8 mouse cellular contexts compared by ENCODE assay signal in genomic region chr8:64692651-64693201, GRCm38 (mm10). TPM values are rescaled to one million over a fixed set of nuclear protein-coding genes. Genes with fewer than 3 reads are reported as not detected.
DNase-seq lines count a peak whose midpoint lies in the region; ATAC-seq and TF ChIP-seq lines count a peak whose summit lies in the region.

Gene Cpe, minus strand, starts transcription at chr8:64693054.

- peak; percentile 86 for TF ChIP-seq CTCF in layer of hippocampus, adult 2 months (conservative IDR thresholded peaks at IDR 0.05)
- TF ChIP-seq CTCF in liver, postnatal 0 days (IDR thresholded peaks at IDR 0.05; ENCODE audit: low read depth), result peak; percentile 47
- peak; percentile 79 for TF ChIP-seq CTCF in olfactory bulb, adult 2 months (IDR thresholded peaks at IDR 0.05; ENCODE audit: insufficient read depth, low read depth, low read length)

- peak; percentile 97 to 98 for ATAC-seq in hematopoietic stem cell, adult 5-6 weeks (replicated peaks in 1 of 2; ENCODE audit: insufficient read depth in 1 of 2, low FRiP score in 2 of 2, low TSS enrichment in 1 of 2, low read depth in 1 of 2, poor library complexity in 2 of 2, severe bottlenecking in 2 of 2)
- ATAC-seq in liver, postnatal 0 days, result peak; percentile 84

- no peak for TF ChIP-seq EP300 in liver, postnatal 0 days (IDR thresholded peaks at IDR 0.05; ENCODE audit: low read depth)

- peak within 1 kb of the TSS; percentile 99 for H3K27ac ChIP-seq in layer of hippocampus, adult 2 months
- H3K27ac ChIP-seq in liver, postnatal 0 days (ENCODE audit: low read depth), result no peak within 1 kb of the TSS
- H3K27ac ChIP-seq in olfactory bulb, adult 2 months (ENCODE audit: insufficient read depth, low read depth, low read length), result peak within 1 kb of the TSS; percentile 98

- DNase-seq in NIH3T3 (ENCODE audit: low read depth), result peak; percentile 91
- DNase-seq in cerebellum, adult 9-11 months, result peak; percentile 94
- peak; percentile 80 to 89 for DNase-seq in frontal cortex, postnatal 10 days (ENCODE audit: low spot score in 2 of 2)
- DNase-seq in layer of hippocampus, adult 2 months (ENCODE audit: low spot score in 2 of 2), result peak; percentile 88 to 91
- peak; percentile 73 for DNase-seq in liver, postnatal 0 days
- peak; percentile 44 for DNase-seq in thymus, postnatal 14 days

- H3K4me1 ChIP-seq in liver, postnatal 0 days (ENCODE audit: insufficient read depth), result no peaks in the 10 kb centered on the region
- H3K4me1 ChIP-seq in olfactory bulb, adult 2 months (ENCODE audit: control insufficient read depth, insufficient read depth, low read length), result peaks cover 3% of the 10 kb centered on the region; the same call in 1 of the 2 replicates

- no peaks in the 10 kb centered on the region for H3K9me3 ChIP-seq in liver, postnatal 0 days (ENCODE audit: low read length)

- H3K9ac ChIP-seq in liver, postnatal 0 days (replicated peaks), result no peak within 1 kb of the TSS

- peak within 1 kb of the TSS; percentile 71 for H3K4me2 ChIP-seq in liver, postnatal 0 days (ENCODE audit: low read depth, low read length)

- 1% methylated on average over 54 of the region's 54 CpGs for WGBS in liver, postnatal 0 days (ENCODE audit: insufficient replicate concordance)
- under 1% methylated on average over 54 of the region's 54 CpGs for WGBS in olfactory bulb, adult 2 months

- peaks cover 27% of the 10 kb centered on the region for H3K27me3 ChIP-seq in liver, postnatal 0 days (ENCODE audit: insufficient read depth, low read length)

- no peaks in the 10 kb centered on the region for H3K36me3 ChIP-seq in liver, postnatal 0 days (replicated peaks; ENCODE audit: insufficient read depth, low read length)

- peak within 1 kb of the TSS; percentile 93 for H3K4me3 ChIP-seq in layer of hippocampus, adult 2 months
- peak within 1 kb of the TSS; percentile 39 for H3K4me3 ChIP-seq in liver, postnatal 0 days (ENCODE audit: low read depth, low read length)
- H3K4me3 ChIP-seq in olfactory bulb, adult 2 months (ENCODE audit: insufficient read depth, low read depth, low read length), result peak within 1 kb of the TSS; percentile 97

- peak; percentile 84 for TF ChIP-seq POLR2A in olfactory bulb, adult 2 months (IDR thresholded peaks at IDR 0.05; ENCODE audit: insufficient read depth, low read depth, low read length)

RNA-seq across cellular contexts. Expression of gene Cpe, which starts in this region (rescaled TPM):
- total RNA-seq in hematopoietic stem cell, adult 5-6 weeks (2017), result 1.3 TPM in 1 of 2 replicates, not detected in the other
- total RNA-seq in layer of hippocampus, adult 2 months (2021), result 1,000 to 10,000 TPM; 2,581 to 2,789 TPM
- 4.7 and 5.8 TPM in 2 replicates for polyA plus RNA-seq in liver, postnatal 0 days (2015; fragmentation: Nextera tagmentation; extraction: Ambion mirVana)
- polyA plus RNA-seq in olfactory bulb, adult 2 months (2012; ENCODE audit: insufficient read depth, insufficient read length, low replicate concordance, missing spikeins), result 578 and 655 TPM in 2 replicates

Comparison
In these comparisons a context has a peak if more than half of its experiments do, and no peak if none do; other contexts are left out.
1. RNA of gene Cpe (total RNA-seq): 2,581 to 2,789 TPM in layer of hippocampus, adult 2 months; 1.3 TPM in hematopoietic stem cell, adult 5-6 weeks; every median in the first group is over 1,000 times any median in the second.
2. RNA of gene Cpe (polyA plus RNA-seq): 578 to 655 TPM in olfactory bulb, adult 2 months; 4.7 to 5.8 TPM in liver, postnatal 0 days; every median in the first group is over 10 times any median in the second.
3. DNase-seq: peak in every context shown above with its lines; median percentile 94 in cerebellum, adult 9-11 months; 91 in NIH3T3; 90 in layer of hippocampus, adult 2 months; 84 in frontal cortex, postnatal 10 days; 73 in liver, postnatal 0 days; 44 in thymus, postnatal 14 days.
4. H3K4me3 ChIP-seq: peak in every context shown above with its lines; median percentile 97 in olfactory bulb, adult 2 months; 93 in layer of hippocampus, adult 2 months; 39 in liver, postnatal 0 days.
5. Peak in every context shown above with its lines, with median percentiles within 50 percentile points of each other: CTCF ChIP-seq.